Mouse (Mus musculus): ENCODE data around the gene Slc22a22.
"Not testable (repeated sequence)": the region's sequence is repeated elsewhere in the genome, so short reads cannot be mapped to it uniquely, and the experiment has no call there.

Slc22a22 gene

GRCm38 (mm10) chr15:57380381-57380780, 97.0 kb downstream of the Slc22a22 start:
- no peak for DNase-seq (ENCODE audit: low spot score)

- DNase-seq (ENCODE audit: low spot score), result no peak
These were observed 111.0 kb downstream of the Slc22a22 start for GRCm38 (mm10) chr15:57366446-57366845.

GRCm38 (mm10) chr15:57355278-57355677, 122.1 kb downstream of the Slc22a22 start:
- no peak for DNase-seq (ENCODE audit: low spot score)

GRCm38 (mm10) chr15:57340499-57340898, 136.9 kb downstream of the Slc22a22 start:
- no peak for DNase-seq (ENCODE audit: low spot score)

- no peak for DNase-seq (ENCODE audit: low spot score)
These were observed 146.1 kb downstream of the Slc22a22 start for GRCm38 (mm10) chr15:57331326-57331725.

- DNase-seq (ENCODE audit: low spot score), result no peak
These were observed 159.4 kb downstream of the Slc22a22 start for GRCm38 (mm10) chr15:57318001-57318400.

GRCm38 (mm10) chr15:57316486-57316885, 160.9 kb downstream of the Slc22a22 start:
- no peak for DNase-seq (ENCODE audit: low spot score)

GRCm38 (mm10) chr15:57302710-57303109, 174.7 kb downstream of the Slc22a22 start:
- DNase-seq (ENCODE audit: low spot score), result no peak

GRCm38 (mm10) chr15:57278505-57278904, 198.9 kb downstream of the Slc22a22 start:
- no peak for DNase-seq (ENCODE audit: low spot score)

GRCm38 (mm10) chr15:57276411-57276810, 201.0 kb downstream of the Slc22a22 start:
- no peak for DNase-seq (ENCODE audit: low spot score)

- DNase-seq (ENCODE audit: low spot score), result not testable (repeated sequence)
These were observed 237.4 kb downstream of the Slc22a22 start for GRCm38 (mm10) chr15:57240061-57240460.

- DNase-seq (ENCODE audit: low spot score), result no peak
These were observed 247.0 kb downstream of the Slc22a22 start for GRCm38 (mm10) chr15:57230439-57230838.

- no peak for DNase-seq (ENCODE audit: low spot score)
These were observed 272.1 kb downstream of the Slc22a22 start for GRCm38 (mm10) chr15:57205315-57205714.

- no peak for DNase-seq (ENCODE audit: low spot score)
These were observed 272.9 kb downstream of the Slc22a22 start for GRCm38 (mm10) chr15:57204444-57204930.

Measured in ovary, adult 18-20 months (tissue).